Comparison of ENCODE assay signal across 30 mouse cellular contexts in genomic region chr11:29544225-29544945, GRCm38 (mm10). TPM values are rescaled to one million over a fixed set of nuclear protein-coding genes. Genes with fewer than 3 reads are reported as not detected.
DNase-seq lines count a peak whose midpoint lies in the region; ATAC-seq and TF ChIP-seq lines count a peak whose summit lies in the region.
"Had no signal": no experiment of that assay in that cellular context is flagged by ENCODE, and none has a peak within 500 bp of the region (broad histone marks: within the 10 kb centered on the region; RNA-seq: fewer than 3 reads in every experiment).

No protein-coding gene starts in this region.

- no peak for TF ChIP-seq CTCF in liver, postnatal 0 days (IDR thresholded peaks at IDR 0.05; ENCODE audit: low read depth)
- TF ChIP-seq CTCF in ES-Bruce4 (IDR thresholded peaks at IDR 0.05; ENCODE audit: low read depth, low read length): no peak
- no peak for TF ChIP-seq CTCF in embryonic fibroblast, embryonic 13.5 days (IDR thresholded peaks at IDR 0.05; ENCODE audit: borderline replicate concordance, insufficient read depth, low read length)

- no peak overlapping the region for H3K4me3 ChIP-seq in liver, embryonic 12.5 days
- no peak overlapping the region for H3K4me3 ChIP-seq in liver, postnatal 0 days (ENCODE audit: low read depth, low read length)
- no peak overlapping the region for H3K4me3 ChIP-seq in ES-Bruce4 (ENCODE audit: low read depth, low read length)
- no peak overlapping the region for H3K4me3 ChIP-seq in embryonic fibroblast, embryonic 13.5 days (ENCODE audit: insufficient read depth, low read length)
- H3K4me3 ChIP-seq: embryonic facial prominence, embryonic 10.5 days; embryonic facial prominence, embryonic 13.5 days; forebrain, embryonic 10.5 days; forebrain, embryonic 13.5 days; hindbrain, embryonic 12.5 days; hindbrain, embryonic 15.5 days had no signal

- H3K27ac ChIP-seq in liver, embryonic 12.5 days: 0 out of 2 replicates have a peak overlapping the region, but pooled peaks have one; percentile 10
- no peak overlapping the region for H3K27ac ChIP-seq in liver, postnatal 0 days (ENCODE audit: low read depth)
- H3K27ac ChIP-seq in ES-Bruce4 (ENCODE audit: insufficient read depth, low read length): peak overlapping the region; percentile 79
- no peak overlapping the region for H3K27ac ChIP-seq in embryonic fibroblast, embryonic 13.5 days (ENCODE audit: insufficient read depth, low read length)
- H3K27ac ChIP-seq: embryonic facial prominence, embryonic 10.5 days; embryonic facial prominence, embryonic 13.5 days; forebrain, embryonic 10.5 days; forebrain, embryonic 13.5 days; hindbrain, embryonic 12.5 days; hindbrain, embryonic 15.5 days had no signal

- ATAC-seq in liver, embryonic 12.5 days: no peak
- ATAC-seq in liver, postnatal 0 days: no peak
- ATAC-seq: forebrain, embryonic 13.5 days; forebrain, embryonic 16.5 days; intestine, postnatal 0 days had no signal

- H3K27me3 ChIP-seq in liver, embryonic 12.5 days (replicated peaks): no peaks in the 10 kb centered on the region
- H3K27me3 ChIP-seq in liver, postnatal 0 days (ENCODE audit: insufficient read depth, low read length): no peaks in the 10 kb centered on the region
- no peaks in the 10 kb centered on the region for H3K27me3 ChIP-seq in ES-Bruce4 (ENCODE audit: control insufficient read depth, insufficient read depth, low read length, poor library complexity, severe bottlenecking)
- H3K27me3 ChIP-seq: embryonic facial prominence, embryonic 13.5 days; forebrain, embryonic 13.5 days; hindbrain, embryonic 12.5 days; hindbrain, embryonic 15.5 days had no signal

- TF ChIP-seq POLR2A in ES-Bruce4 (IDR thresholded peaks at IDR 0.05; ENCODE audit: insufficient read depth, low read length): no peak
- TF ChIP-seq POLR2A in embryonic fibroblast, embryonic 13.5 days (IDR thresholded peaks at IDR 0.05; ENCODE audit: low read depth, low read length): peak; percentile 27; the same call in 1 of the 2 replicates

- H3K36me3 ChIP-seq in liver, embryonic 12.5 days: peaks cover 63% of the 10 kb centered on the region
- H3K36me3 ChIP-seq in liver, postnatal 0 days (replicated peaks; ENCODE audit: insufficient read depth, low read length): peaks cover 48% of the 10 kb centered on the region
- peaks cover 52% of the 10 kb centered on the region for H3K36me3 ChIP-seq in ES-Bruce4 (ENCODE audit: control insufficient read depth, insufficient read depth, low read length, poor library complexity, severe bottlenecking)

- H3K9me3 ChIP-seq in liver, embryonic 12.5 days (replicated peaks): no peaks in the 10 kb centered on the region
- H3K9me3 ChIP-seq in liver, postnatal 0 days (ENCODE audit: low read length): no peaks in the 10 kb centered on the region
- H3K9me3 ChIP-seq in ES-Bruce4 (replicated peaks; ENCODE audit: control insufficient read depth, insufficient read depth, low read length, poor library complexity, severe bottlenecking): no peaks in the 10 kb centered on the region
- H3K9me3 ChIP-seq: embryonic facial prominence, embryonic 10.5 days; embryonic facial prominence, embryonic 13.5 days; forebrain, embryonic 10.5 days; forebrain, embryonic 13.5 days; G1E; hindbrain, embryonic 12.5 days; hindbrain, embryonic 15.5 days had no signal

- 87% methylated on average over 3 of the region's 3 CpGs for WGBS in liver, embryonic 12.5 days (ENCODE audit: insufficient replicate concordance)
- 83% methylated on average over 3 of the region's 3 CpGs for WGBS in liver, postnatal 0 days (ENCODE audit: insufficient replicate concordance)

- TF ChIP-seq EP300 in liver, postnatal 0 days (IDR thresholded peaks at IDR 0.05; ENCODE audit: low read depth): no peak
- TF ChIP-seq EP300 in ES-Bruce4 (IDR thresholded peaks at IDR 0.05; ENCODE audit: insufficient read depth, low read depth, low read length): no peak

- no peak for DNase-seq in liver, postnatal 0 days
- DNase-seq in 416B (ENCODE audit: low read depth): peak; percentile 17
- no peak for DNase-seq in layer of hippocampus, postnatal 14 days (ENCODE audit: low spot score in 2 of 2)
- no peak for DNase-seq in urinary bladder, adult 18-20 months (ENCODE audit: low spot score in 2 of 2)
- DNase-seq: adrenal gland, adult 2 months; adrenal gland, postnatal 14 days; B cell, adult 2 months; cerebellum, adult 11 months; cerebellum, adult 2 months; cerebellum, adult 9-11 months; cerebellum, postnatal 25 days; gastrocnemius, postnatal 10 days; heart, adult 11 months had no signal

- peaks cover 24% of the 10 kb centered on the region for H3K4me1 ChIP-seq in liver, embryonic 12.5 days
- peaks cover 16% of the 10 kb centered on the region for H3K4me1 ChIP-seq in liver, postnatal 0 days (ENCODE audit: insufficient read depth)
- H3K4me1 ChIP-seq in ES-Bruce4 (ENCODE audit: control insufficient read depth, insufficient read depth, low read length): no peaks in the 10 kb centered on the region
- peaks cover 3% of the 10 kb centered on the region; the same call in 1 of the 2 replicates for H3K4me1 ChIP-seq in embryonic fibroblast, embryonic 13.5 days (ENCODE audit: control insufficient read depth, insufficient read depth, low read length)

- no peak overlapping the region for H3K4me2 ChIP-seq in liver, embryonic 12.5 days
- no peak overlapping the region for H3K4me2 ChIP-seq in liver, postnatal 0 days (ENCODE audit: low read depth, low read length)
- H3K4me2 ChIP-seq: embryonic facial prominence, embryonic 13.5 days; forebrain, embryonic 13.5 days; heart, embryonic 11.5 days; hindbrain, embryonic 12.5 days; hindbrain, embryonic 15.5 days had no signal

- H3K9ac ChIP-seq in liver, embryonic 12.5 days: no peak overlapping the region
- H3K9ac ChIP-seq in liver, postnatal 0 days (replicated peaks): no peak overlapping the region
- no peak overlapping the region for H3K9ac ChIP-seq in ES-Bruce4 (ENCODE audit: low read depth, poor library complexity, severe bottlenecking)
- H3K9ac ChIP-seq: embryonic facial prominence, embryonic 13.5 days; forebrain, embryonic 13.5 days; hindbrain, embryonic 12.5 days; hindbrain, embryonic 15.5 days had no signal

RNA-seq across cellular contexts. Expression of gene Clhc1, which starts 3.4 kb away (rescaled TPM):
- 0.21 and 0.23 TPM in 2 replicates for polyA plus RNA-seq in liver, embryonic 12.5 days (2016; fragmentation: Nextera tagmentation; extraction: Ambion mirVana)
- not detected in 2 replicates for polyA plus RNA-seq in liver, postnatal 0 days (2015; fragmentation: Nextera tagmentation; extraction: Ambion mirVana)
- 0.53 and 1.2 TPM in 2 replicates for polyA plus RNA-seq in ES-Bruce4 (2011; ENCODE audit: insufficient read depth, insufficient read length, low read depth, missing spikeins)
- 0.49 TPM in 1 of 2 replicates, not detected in the other for polyA plus RNA-seq in embryonic fibroblast, embryonic 13.5 days (2011; ENCODE audit: insufficient read length, low read depth, missing spikeins)
- under 1 TPM in 1 of 2 experiments, not detected in 1; 0.37 TPM for total RNA-seq in layer of hippocampus, postnatal 14 days (2021)
- total RNA-seq: gastrocnemius, adult 18-20 months; gastrocnemius, postnatal 10 days; heart, adult 8-10 months; heart, postnatal 25 days; hematopoietic stem cell, adult 5-6 weeks had no signal
- polyA plus RNA-seq: adrenal gland, adult 2 months; hindbrain, embryonic 12.5 days; intestine, postnatal 0 days had no signal

RNA-seq across cellular contexts. Expression of gene Rps27a, which starts 3.5 kb away (rescaled TPM):
- polyA plus RNA-seq in liver, embryonic 12.5 days (2016; fragmentation: Nextera tagmentation; extraction: Ambion mirVana): 1,007 and 1,054 TPM in 2 replicates
- polyA plus RNA-seq in liver, postnatal 0 days (2015; fragmentation: Nextera tagmentation; extraction: Ambion mirVana): 684 and 729 TPM in 2 replicates
- 2,911 and 3,072 TPM in 2 replicates for polyA plus RNA-seq in ES-Bruce4 (2011; ENCODE audit: insufficient read depth, insufficient read length, low read depth, missing spikeins)
- 1,861 and 1,959 TPM in 2 replicates for polyA plus RNA-seq in embryonic fibroblast, embryonic 13.5 days (2011; ENCODE audit: insufficient read length, low read depth, missing spikeins)
- 100 to 1,000 TPM; 439 to 442 TPM for total RNA-seq in layer of hippocampus, postnatal 14 days (2021)

RNA-seq across cellular contexts. Expression of gene Mtif2, which starts 18.2 kb away (rescaled TPM):
- 36.2 and 37.0 TPM in 2 replicates for polyA plus RNA-seq in liver, embryonic 12.5 days (2016; fragmentation: Nextera tagmentation; extraction: Ambion mirVana)
- polyA plus RNA-seq in liver, postnatal 0 days (2015; fragmentation: Nextera tagmentation; extraction: Ambion mirVana): 20.2 and 21.2 TPM in 2 replicates
- 37.9 and 38.7 TPM in 2 replicates for polyA plus RNA-seq in ES-Bruce4 (2011; ENCODE audit: insufficient read depth, insufficient read length, low read depth, missing spikeins)
- 23.8 TPM in 2 replicates for polyA plus RNA-seq in embryonic fibroblast, embryonic 13.5 days (2011; ENCODE audit: insufficient read length, low read depth, missing spikeins)
- total RNA-seq in layer of hippocampus, postnatal 14 days (2021): 10 to 100 TPM; 37.7 to 41.7 TPM

RNA-seq across cellular contexts. Expression of gene Prorsd1, which starts 29.6 kb away (rescaled TPM):
- polyA plus RNA-seq in liver, embryonic 12.5 days (2016; fragmentation: Nextera tagmentation; extraction: Ambion mirVana): 31.4 and 32.1 TPM in 2 replicates
- polyA plus RNA-seq in liver, postnatal 0 days (2015; fragmentation: Nextera tagmentation; extraction: Ambion mirVana): 19.4 and 23.0 TPM in 2 replicates
- 13.9 and 14.0 TPM in 2 replicates for polyA plus RNA-seq in ES-Bruce4 (2011; ENCODE audit: insufficient read depth, insufficient read length, low read depth, missing spikeins)
- polyA plus RNA-seq in embryonic fibroblast, embryonic 13.5 days (2011; ENCODE audit: insufficient read length, low read depth, missing spikeins): 22.5 and 24.0 TPM in 2 replicates
- total RNA-seq in layer of hippocampus, postnatal 14 days (2021): 1 to 10 TPM; 4.7 TPM

Comparison
In these comparisons a context has a peak if more than half of its experiments do, and no peak if none do; other contexts are left out.
1. H3K27ac ChIP-seq: peak in liver, embryonic 12.5 days (single experiment) and ES-Bruce4 (single experiment); none in liver, postnatal 0 days (single experiment) and embryonic fibroblast, embryonic 13.5 days (single experiment).